Mouse (Mus musculus) liver, adult (tissue): ENCODE data around the gene Scand1.

ENCODE experiments used
- GATA4 ChIP-seq: IDR thresholded peaks from 2 replicates; pipeline ENCODE4 v1.6.1; 2014; ENCODE audit warnings: mild to moderate bottlenecking, low read length; ENCODE audit not compliant: insufficient replicate concordance

Gene Scand1

DNA sequence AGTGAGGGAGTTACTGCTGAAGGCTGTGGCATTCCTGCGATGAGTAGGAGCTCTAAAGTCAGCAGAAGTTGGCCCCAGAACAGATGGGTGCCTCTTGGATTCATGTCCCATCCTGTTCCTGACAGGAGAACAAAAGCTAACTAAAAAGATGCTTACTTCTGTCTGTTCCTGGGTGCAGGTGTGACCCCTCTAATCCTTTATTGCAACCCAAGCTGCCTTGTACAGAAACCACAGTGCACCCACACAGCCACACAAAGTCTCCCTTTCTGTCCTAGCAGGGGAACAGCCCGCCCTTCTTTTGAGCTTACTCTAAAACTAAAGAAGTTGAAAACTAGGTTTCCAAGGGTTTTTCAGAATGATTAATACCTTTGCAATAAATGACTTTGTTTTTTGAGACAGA is 24.3 kb downstream of the Scand1 start:
- TF ChIP-seq GATA4 = no peak

DNA sequence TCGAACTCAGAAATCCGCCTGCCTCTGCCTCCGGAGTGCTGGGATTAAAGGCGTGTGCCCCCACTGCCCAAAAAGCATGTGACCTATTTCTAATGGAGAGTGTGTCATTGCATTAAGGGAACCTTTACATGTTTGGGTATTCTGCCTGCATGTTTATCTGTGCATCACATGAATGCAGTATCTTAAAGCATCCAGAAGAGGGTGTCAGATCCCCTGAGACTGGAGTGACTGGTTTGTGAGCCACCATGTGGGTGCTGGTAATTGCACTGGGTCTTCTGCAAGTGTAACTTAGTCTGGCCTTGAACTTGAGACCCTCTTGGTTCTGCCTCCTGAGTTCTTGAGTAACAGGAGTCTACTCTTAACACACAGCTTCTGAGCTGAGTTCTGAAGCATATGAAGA is 25.8 kb downstream of the Scand1 start:
- TF ChIP-seq GATA4 = no peak

GRCm38 (mm10) chr2:156285161-156285560 is 27.3 kb downstream of the Scand1 start:
- no peak for TF ChIP-seq GATA4

DNA sequence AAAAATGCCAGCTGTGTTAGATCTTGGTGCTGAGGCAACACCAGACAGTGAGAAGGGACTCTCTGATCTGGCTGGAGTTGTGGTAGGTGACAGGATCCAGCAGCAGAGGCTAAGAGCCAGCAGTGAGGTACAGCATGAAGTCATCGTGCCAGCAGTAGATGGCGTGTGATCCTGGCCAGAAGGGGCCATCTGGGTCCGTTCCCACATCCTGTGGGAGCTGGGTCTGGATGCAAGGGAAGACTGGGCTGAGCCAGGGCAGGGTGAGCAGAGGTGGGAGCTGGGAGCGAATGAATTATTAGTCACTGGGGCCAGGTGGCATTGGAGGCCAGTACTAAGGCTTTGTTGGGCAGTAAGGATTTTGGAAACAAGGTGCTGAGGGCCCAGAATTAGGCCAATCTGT is 31.3 kb downstream of the Scand1 start:
- TF ChIP-seq GATA4 = no peak

GRCm38 (mm10) chr2:156278226-156279017 is 34.1 kb downstream of the Scand1 start:
- TF ChIP-seq GATA4 = no peak

DNA sequence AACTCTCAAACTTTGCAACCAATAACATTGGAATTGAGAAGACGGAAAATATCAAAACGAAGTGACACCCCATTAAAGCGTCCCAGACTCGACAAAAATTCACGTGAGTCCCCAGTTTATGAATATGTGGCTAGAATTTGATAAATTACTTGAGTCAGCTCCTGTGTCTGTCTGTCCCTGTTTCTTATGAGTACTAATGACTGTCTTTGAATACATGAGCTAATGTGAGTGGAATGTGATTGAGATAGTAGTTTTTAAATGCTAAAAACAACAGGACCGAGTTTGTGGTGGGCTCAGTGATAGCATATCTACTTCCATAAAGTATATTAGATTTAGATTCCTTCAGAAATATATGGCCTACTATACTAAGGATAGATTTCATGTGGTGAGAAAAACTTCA is 40.0 kb downstream of the Scand1 start:
- no peak for TF ChIP-seq GATA4

GRCm38 (mm10) chr2:156267636-156268035 is 44.9 kb downstream of the Scand1 start:
- no peak for TF ChIP-seq GATA4

GRCm38 (mm10) chr2:156263204-156263893 is 49.2 kb downstream of the Scand1 start:
- TF ChIP-seq GATA4 = no peak
